Mouse (Mus musculus) megakaryocyte, embryonic 14.5 days (primary cell): ENCODE results near the gene Mob2.

Experiments used
- FLI1 ChIP-seq: IDR thresholded peaks from 2 replicates; pipeline ENCODE4 v1.6.1; 2012; ENCODE audit warnings: low read length, inconsistent platforms, mixed read lengths
- GATA1 ChIP-seq: IDR thresholded peaks from 3 replicates; pipeline ENCODE4 v1.6.1; 2012; ENCODE audit warnings: mixed read lengths, low read length, inconsistent platforms, borderline replicate concordance

- TF ChIP-seq GATA1 = no peak
- TF ChIP-seq FLI1 = no peak
Observed at GRCm38 (mm10) chr7:142045344-142045743, 15.5 kb downstream of the Mob2 start.
